Mouse (Mus musculus): ENCODE measurements around the gene Egfem1.

Egfem1 gene

DNA sequence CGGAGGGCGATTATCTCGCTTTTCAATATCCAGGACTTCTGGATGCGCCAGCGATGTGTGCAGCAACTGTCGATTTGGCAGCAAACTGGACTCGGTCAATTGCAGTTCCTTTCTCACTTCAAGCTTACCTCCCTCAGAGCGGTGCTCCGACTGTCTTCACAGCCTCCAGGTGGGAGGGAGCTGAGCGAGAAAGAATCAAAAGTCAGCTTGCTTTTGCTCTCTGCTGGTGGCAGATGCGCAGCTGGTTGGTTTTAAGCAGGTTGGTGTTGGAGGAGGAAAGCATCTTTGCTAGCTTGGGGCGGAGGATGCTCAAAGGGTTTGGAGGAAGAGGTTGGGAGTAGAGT is at the start of gene Egfem1:
TSS of gene Egfem1 (plus strand) at position 72 of the 344 bp plus-strand sequence.
- no peak for DNase-seq

DNA sequence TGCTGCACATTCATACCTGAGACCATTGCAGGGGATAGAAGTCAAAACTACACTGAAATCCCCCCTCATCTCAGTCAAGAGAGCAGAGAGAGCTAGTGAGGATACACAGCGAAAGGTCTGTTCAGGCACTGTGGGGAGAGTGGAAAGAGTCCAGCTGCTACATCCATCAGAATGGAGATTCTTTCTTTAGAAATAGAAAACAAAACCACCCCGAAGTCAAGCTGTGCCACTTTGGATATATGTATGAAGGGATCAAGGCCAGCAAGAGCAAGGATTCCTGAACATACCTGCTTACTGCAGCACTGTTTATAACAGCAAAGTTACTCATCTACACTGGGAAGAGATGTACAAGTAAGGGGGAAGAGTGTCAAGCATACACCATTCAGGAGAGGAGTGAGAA is 48.7 kb upstream of the Egfem1 start:
- no peak for DNase-seq

GRCm38 (mm10) chr3:29036146-29036545 is 45.7 kb upstream of the Egfem1 start:
- no peak for DNase-seq

DNA sequence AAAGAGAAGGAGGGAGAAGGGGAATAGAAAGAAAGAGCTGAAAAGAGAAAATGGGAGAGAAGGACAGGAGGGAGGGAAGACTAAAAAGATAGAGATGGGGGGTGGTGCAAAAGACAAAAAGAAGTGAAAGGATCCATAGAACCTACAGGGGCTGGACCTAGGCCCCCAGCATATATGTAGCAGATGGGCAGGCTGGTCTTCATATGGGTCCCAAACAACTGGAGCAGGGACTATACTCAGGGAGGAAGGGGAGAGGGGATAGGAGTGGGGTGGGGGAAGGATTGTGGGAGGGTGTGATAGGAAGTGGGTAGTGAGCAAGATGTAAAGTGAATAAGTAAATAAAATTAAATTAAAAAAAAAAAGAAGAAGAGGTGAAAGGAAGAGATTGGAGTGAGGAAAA is 45.2 kb upstream of the Egfem1 start:
- DNase-seq = no peak

- no peak for DNase-seq
Observed at GRCm38 (mm10) chr3:29040064-29040463, 41.8 kb upstream of the Egfem1 start.

GRCm38 (mm10) chr3:29046281-29046680 is 35.5 kb upstream of the Egfem1 start:
- no peak for DNase-seq

GRCm38 (mm10) chr3:29047273-29047932 is 34.4 kb upstream of the Egfem1 start:
- DNase-seq = no peak

- no peak for DNase-seq
Observed at GRCm38 (mm10) chr3:29063156-29063555, 18.7 kb upstream of the Egfem1 start.

GRCm38 (mm10) chr3:29068428-29069098 is 13.3 kb upstream of the Egfem1 start:
- no peak for DNase-seq

DNA sequence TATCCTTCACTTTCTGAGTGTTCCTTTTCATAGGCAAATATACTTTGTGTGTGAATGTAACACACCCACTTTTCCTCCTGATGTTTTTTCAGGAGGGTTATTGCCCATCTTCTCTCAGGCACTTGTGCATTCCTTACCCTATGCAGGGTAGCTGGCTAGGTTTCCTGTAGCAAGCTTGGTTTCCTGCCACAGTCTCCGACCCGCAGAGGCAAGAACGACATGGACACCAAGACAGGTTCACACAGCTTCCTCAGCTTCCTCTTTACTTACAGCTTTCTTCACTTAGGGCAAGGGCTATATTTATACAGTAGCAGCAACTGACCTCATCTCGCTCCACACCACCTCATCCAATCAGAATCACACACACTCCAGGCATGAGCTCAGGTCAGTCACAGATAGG is 10.5 kb upstream of the Egfem1 start:
- DNase-seq = no peak

GRCm38 (mm10) chr3:29081517-29081916 is 306 bp upstream of the Egfem1 start:
- DNase-seq = no peak

DNA sequence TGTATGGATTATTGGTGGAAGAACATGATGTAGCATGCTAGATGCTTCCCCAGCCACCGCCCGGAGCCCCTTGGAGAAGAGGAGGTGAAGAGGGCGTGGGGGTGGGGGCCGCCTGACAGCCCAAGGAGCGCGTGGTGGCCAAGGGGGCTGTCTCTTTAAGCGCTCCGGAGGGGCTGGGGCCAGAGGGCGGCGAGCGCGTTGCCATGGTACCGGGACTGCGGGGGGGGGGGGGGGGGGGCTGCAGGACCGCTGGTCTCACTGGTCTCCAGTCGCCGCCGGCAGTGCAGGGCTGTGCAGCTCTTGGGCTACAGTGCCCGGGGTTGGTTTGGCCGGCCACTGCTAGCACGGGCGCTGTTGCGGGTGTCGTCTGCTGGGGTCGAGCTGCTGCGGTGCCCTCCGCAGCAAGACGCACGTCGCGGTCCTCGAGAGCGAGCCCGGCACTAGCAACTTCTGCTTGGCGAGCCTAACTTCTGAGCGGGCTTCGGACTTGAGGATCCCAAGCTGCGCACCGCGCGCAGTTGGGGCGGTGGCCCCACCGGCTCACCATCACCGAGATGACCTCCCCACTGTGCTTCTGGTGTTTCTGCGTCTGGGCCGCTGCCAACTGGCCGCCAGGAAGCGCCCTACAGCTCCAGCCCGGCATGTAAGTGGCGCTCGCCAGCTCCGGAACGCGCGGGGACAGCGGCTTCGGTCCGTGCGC is 623 bp downstream of the Egfem1 start:
- DNase-seq = peak; percentile 5

GRCm38 (mm10) chr3:29082996-29083350 is 1.1 kb downstream of the Egfem1 start:
- DNase-seq = no peak

DNA sequence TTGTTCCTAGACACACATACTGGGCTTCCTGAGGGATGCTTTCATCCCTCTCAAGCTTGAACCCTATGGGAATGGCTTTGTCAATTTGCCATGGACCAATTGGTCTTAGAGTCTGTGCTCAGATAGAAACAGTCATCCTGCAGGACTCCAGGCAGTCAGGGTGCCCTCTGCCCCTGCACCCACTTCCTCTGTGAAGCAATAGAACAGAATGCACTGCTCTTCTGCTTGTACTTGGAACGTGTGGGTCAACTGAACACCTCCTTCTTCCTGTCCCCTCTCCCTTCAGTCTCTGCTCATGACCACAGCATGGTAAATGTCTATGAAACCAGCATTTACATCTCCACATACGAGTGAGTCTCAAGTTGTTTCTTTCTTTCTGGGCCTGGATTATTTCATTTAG is 16.6 kb downstream of the Egfem1 start:
- DNase-seq = no peak

DNA sequence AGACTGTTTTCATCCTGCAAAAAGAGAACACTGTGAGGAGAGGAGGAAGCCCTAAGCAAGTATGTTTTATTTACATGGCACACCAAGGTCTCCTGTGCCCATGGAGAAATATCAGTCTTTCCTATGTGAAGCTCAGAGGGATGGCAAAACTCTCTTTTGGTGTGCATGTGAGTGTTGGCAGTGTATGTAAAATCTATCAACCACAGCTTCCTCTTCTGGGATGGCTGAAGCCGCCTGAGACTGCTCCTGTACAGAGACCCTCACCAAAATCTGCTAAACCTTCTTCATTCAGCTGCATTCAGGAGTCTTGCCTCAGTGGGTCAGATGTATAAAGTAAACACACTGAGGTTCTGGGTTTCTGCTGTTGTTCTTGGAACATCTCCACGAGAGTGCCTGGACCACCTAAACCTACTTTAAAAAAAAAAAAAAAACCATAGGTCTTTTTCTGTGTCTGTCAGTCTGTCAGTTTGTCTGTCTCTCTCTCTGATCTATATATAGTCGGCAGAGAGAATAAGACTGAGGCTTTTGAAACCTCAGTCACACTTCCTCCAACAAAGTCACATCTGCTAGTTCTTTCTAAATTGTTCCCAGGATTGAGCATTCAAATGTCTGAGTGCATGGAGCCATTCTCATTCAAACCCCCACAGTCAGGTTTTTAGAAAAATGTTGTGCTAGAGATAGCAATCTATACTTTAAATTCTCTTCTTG is 24.3 kb downstream of the Egfem1 start:
- DNase-seq = no peak

- DNase-seq = no peak
Observed at GRCm38 (mm10) chr3:29107134-29107533, 25.3 kb downstream of the Egfem1 start.

- peak; percentile 74 for DNase-seq
Observed at GRCm38 (mm10) chr3:29110321-29110720, 28.5 kb downstream of the Egfem1 start.

- DNase-seq = no peak
Observed at GRCm38 (mm10) chr3:29114517-29114916, 32.7 kb downstream of the Egfem1 start.

DNA sequence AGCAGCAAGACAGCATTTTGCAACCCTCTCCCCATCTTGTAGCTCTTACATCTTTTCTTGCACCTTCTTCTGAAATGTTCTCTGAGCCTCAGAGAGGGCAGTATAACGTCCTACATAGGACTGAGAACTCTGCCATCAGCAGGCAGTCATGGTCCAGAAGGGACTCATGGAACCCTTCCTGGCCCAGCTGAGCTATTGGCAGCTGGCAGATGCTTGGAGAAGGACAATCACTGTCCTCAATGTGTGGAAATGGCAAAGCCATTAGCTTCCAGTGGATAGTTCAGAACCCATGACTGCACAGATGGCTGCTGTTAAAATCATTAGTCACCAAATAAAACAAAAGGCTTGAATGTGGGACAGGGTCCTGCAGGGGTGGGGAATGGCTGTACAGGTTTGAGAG is 35.6 kb downstream of the Egfem1 start:
- DNase-seq = no peak

DNA sequence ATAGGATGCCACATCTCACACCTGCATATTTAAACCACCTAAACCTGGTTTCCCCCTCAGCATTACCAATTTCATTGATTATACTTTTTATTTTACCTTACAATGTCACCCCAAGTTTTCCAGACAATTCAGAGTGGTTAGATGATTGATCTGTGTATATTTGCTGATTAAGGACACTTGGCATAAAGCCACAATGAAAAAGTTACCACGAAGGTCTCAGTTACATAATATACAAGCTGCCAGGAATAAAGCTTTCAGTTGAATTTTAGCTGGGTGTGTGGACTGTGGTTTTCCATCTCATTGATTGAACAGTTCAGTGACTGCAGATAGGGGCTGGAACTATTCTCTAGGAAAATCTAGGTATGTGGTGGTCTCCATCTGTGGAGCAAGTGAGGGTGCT is 40.7 kb downstream of the Egfem1 start:
- DNase-seq = no peak

DNA sequence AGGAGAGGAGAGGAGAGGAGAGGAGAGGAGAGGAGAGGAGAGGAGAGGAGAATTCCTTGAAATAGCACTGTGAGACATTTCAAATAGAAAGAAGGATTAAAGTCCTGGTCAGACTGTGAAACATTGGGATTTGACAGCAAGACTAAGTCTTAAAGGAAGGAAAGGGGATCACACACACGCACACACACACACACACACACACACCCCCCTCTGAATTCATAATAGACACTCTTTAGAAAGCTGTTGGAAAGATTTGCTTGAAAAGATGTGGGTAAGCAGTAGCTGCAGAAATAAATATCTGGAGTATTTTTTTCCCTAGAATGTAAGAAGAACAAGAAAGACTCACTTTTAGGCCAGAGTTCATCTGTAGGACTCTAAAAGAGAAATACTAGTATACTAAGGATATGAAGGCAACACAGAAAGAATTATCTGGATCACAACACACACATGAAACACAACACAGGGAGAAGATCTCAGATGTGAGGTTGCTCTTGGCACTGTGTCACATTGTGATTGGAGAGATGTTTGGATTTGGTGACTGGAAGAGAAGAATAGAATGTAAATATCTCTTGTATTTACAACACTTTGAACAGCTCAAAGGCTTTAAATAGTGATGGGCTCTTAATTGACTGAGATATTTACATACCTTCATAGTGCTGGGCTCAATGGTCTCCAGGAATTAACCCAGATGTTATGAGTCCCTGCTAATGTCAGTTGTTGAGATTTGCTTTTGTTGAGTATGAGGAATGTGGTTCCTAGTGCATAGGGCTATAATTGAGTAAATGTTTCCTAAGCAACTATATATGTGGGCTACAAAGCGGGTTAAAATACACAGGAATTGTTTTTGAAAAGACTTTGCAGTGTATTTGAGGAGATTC is 50.5 kb downstream of the Egfem1 start:
- DNase-seq = no peak

DNA sequence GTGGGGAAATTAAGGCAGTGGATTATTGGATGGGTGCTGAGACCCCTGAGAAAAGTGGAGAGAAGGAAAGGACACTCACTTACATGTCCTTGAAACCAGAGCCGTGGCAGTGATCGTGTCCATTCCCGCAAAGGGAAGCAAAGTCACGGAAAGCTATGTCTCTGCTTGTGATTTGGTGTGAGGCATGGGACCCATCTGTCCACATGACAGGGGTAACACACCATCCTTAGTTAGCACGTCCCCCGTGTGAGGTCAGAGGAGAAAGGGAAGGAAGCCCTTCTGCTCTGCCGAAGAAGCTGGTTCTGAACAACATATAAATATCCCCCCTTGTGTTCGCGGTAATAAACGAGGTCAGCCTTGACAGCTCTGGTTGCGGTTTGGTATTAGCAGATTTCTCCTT is 52.7 kb downstream of the Egfem1 start:
- DNase-seq = no peak

Data from kidney, adult 11 months (tissue).